Mouse (Mus musculus) erythroblast, adult 5-6 weeks (primary cell): ENCODE data around the gene Srgap1. TPM values are rescaled to one million over a fixed set of nuclear protein-coding genes. Genes with fewer than 3 reads are reported as not detected.

Source experiments
- ATAC-seq: replicated peaks from 2 replicates; pipeline ENCODE4 v1.8.0; 2016; ENCODE audit warnings: moderate number of reproducible peaks, mild to moderate bottlenecking, moderate TSS enrichment, inconsistent platforms; ENCODE audit not compliant: poor library complexity, low FRiP score, severe bottlenecking
- total RNA-seq, 2 experiments: library from RNA; stranded (forward) in 1 of 2; stranded (reverse) in 1 of 2; fragments of 150-400 nt in 1 of 2; fragments of 200-764, 138-1000 nt in 1 of 2; gene quantifications; 2 replicates each; pipeline versions ENCODE4 v1.2.3 to v1.2.4; 2015 to 2017; ENCODE audit warnings: low replicate concordance in 2 of 2

The Srgap1 gene
- total RNA-seq, 2 experiments from 2014 or later, result not detected

DNA sequence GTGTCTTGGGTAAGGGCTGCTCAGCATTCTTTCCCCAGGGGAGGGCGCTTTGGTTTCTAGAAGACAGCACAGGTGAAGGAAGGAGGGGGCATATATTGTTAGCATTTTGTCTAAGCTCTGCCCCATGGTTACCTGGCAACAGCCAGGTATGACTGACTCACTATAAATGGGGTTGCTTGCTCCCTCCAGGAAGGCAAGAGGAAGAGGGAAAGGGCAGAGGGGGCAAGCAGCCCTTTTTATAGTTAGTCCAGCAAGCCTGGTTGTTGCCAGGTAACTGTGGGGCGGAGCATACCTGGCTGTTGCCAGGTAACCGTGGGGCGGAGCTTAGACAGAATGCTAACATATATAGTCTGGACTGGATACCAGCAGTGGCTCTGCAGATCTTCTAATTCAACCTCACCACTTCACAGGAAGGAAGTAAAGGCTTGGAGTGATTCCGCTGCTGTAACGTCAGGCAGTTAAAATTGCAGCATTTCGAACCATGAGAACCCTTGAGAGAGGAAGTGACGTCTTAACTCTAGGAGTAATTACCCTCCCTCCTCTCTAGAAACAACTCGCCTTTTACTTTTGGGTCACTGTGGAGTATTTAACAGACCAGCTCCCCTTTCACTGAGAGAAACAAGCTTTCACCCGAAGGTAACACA lies 74.7 kb downstream of the Srgap1 start:
- no peak for ATAC-seq

DNA sequence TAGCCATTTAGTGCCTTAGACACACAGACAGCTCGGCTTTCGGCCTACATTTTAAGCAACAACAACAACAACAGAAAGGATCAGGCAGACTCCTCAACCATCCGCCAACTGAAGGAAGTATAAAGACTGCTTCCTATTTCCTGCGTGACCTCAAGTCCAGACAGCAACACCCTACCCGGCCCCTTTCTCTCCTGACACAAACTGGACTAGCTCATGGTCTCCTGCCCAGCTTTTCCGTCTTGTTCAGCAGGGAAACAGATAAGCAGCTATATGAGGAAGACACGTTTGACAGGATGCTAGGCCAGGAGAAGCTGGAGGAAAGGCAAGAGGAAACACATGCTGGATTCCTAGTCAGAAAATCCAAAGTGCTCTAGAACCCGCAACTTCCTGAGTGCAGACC lies 75.5 kb downstream of the Srgap1 start:
- no peak for ATAC-seq

DNA sequence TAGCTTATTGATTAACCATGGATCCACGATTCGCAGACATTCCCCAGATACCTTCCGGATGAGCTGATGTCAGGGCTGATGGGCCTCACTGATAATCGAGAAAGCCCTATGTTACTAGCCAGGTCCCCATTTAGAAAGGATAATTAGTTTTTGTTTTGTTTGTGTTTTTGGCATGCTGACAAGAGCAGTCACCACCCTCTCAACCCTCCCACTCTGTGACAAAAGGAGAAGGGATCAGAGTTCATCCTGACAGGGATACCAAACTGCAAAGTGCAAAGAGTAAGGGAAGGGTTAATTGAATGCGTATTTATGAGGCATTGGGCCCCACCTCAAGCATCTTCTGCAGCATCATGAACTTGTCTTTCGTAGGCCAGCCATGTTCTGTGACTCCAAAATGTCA lies 76.2 kb downstream of the Srgap1 start:
- ATAC-seq, result no peak

DNA sequence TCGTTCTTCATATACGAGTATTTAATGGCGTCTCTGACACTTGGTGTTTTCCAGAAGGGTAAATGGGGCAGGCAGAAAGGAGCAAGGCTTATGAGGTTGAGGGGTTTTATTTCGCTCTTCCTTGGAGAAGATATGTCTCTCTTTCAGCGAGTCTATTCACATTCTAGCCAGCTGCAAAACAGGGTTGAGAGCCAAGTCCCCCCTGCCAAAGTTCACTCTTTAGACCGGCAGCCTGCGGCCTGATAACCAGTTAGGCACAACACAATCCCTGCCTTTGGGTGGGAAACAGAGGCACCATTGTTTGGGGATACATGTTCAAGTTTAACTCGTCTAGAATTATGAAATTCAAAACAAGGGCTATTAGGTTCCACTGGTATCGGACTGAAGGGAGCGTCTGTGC lies 83.0 kb downstream of the Srgap1 start:
- no peak for ATAC-seq

DNA sequence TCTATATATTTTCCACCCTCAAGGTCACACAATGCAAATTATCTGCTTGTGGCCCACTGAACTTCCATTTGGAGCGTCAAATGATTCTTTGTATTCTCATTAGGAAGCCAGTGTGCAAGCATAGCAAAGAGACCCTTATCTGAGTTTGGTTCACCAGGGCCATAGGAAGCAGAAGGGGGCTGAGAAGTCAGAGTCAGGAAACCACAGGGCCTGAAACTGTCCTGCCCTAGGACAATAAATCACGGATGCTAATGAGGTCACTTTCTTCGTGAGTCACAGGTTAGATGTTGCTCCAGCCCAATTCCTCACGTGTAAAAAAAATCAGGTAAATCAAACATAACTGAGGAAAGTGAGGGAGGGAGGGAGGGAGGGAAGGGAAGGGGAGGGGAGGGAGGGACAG lies 85.1 kb downstream of the Srgap1 start:
- no peak for ATAC-seq

DNA sequence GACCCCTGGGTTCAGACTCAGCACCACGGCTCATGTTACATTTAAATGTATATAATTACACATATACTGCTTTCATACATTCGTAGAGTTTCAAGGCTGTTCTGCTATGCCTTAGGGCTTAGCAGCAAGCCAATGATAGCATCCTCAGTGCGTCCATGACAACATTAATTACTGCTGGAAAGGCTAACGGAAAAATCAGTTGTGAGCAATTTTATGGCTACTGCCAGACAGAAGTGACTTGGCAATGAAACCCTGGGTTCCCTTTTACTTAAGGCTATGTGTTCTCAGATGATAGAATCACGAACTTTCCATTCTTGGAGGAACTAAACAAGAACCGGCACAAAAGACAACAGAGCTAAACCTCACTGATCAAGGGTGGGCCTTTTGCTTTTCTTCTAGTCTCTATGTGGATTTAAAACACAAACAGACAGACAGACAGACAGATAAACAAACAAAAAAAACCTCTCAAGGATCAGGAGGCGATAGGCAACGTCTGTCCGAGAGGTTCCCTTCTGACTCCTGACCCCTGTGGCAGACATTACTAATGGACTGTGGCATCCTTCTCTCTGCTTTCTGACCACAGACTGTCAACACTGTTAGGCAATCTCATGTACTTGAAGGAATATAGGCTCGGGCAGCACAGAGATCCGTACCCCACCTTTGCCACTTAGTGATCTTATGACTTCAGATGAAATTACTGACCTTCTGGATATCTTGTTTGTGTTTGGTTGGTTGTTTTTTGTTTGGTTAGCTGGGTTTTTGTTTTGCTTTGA lies 85.8 kb downstream of the Srgap1 start:
- ATAC-seq, result no peak

DNA sequence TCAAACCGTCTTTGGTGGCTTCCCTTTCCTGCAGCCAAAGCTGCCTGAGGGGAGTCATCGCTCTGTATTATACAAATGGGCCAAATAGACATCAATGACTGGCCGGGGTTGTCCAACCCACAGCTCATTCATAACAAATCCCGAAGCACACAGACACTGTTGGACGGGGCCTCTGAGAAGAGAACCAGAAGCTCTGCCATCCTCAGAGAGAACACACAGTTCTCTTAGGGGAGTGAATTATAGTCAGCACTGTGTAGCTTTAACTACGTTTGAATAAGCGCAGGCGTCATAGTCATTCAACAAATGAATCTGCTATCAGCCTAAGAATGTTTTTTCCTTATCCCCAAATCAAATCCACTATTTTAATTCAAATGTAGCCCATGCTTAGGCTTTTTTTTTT lies 88.4 kb downstream of the Srgap1 start:
- no peak for ATAC-seq

DNA sequence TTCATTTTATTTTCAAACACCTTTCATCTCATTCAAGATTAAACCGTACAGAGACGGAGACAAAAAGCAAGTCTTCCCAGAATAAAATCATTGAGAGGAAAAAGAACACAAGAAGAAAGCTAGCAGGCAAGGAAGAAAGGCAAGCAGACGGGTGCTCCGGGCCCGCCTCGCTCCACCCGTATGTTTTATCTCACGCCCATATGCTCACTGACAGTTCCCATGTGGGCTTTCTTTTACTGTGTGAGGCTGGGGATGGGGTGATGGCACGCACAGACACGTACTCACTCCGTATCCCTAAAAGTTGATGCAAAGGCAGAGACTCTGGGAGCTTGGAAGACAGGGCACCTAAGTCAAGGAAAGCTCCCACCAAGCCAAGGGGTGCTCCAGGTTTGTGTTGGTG lies 90.6 kb downstream of the Srgap1 start:
- no peak for ATAC-seq

DNA sequence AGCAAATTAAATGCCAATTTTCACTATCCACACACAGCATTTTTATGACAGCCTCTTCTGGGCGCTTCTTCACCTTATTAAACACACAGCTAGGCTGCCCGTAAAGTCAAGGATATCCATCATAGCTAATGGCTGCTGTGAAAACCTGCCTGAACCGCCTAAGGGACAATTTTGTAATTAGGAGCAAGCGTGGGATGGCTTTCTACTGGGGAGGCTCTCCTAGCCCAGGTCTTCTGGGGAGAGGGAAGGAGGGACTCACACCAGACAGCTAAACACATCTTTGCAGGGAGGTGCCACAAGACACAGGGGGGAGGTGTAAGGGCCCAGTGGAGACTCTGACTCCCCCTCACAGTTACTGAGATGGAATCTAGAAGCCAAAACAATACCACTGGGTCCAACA lies 91.4 kb downstream of the Srgap1 start:
- ATAC-seq, result no peak

DNA sequence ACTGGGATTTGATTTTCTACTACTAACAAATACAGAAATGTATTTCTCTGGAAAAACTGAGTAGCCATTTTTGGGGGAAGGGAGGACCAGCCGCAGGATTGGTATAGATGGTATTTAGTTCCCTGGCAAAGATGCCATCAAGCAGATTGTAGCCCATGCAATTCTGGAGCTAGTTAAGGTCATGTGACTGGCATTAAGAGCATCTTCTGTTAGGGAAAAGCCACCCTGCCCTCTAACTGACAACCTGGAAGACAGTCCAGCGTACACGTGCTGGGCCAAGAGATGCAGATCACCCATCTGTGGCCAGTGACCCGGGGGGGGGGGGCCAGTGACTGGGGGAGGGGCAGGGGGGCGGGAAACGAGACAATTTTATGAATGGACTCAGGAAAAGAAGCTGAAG lies 92.2 kb downstream of the Srgap1 start:
- no peak for ATAC-seq

DNA sequence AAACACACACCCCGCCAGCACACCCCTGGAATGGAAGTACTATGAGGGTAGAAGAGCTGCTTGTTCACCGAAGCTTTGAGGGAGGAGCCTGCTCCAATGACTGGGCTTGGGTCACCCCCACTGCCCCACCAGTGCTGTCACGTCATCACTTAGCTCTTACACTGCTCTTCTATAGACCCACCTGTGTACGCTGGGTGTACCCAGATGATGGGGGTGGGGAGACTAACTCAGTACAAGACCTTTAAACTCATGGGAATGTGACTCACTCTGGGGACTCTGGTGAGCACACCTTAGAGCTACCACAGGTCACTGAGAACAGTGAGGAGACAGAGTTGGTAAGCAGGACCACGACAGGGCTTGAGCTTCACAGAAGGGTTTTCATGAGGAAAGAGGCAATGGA lies 94.1 kb downstream of the Srgap1 start:
- ATAC-seq, result no peak

DNA sequence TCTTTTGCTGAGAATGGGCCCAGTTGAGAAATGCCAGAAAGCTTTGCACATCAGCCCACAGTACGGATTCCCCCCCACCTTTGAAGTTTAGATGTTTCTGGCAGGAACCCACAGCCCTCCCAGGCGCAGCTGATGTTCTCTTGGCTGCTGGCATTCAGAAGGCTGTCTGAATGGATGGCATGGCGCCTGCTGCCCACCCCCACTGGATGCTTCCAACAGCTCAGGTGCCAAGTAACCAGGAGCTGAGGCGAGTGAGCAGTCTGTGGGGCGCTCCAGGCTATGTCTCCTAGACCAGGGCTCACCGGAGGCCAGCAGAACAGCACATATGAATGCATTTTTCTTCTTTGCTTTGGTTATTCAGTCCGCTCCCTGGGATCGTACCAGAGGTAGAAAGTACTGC lies 100.9 kb downstream of the Srgap1 start:
- ATAC-seq, result no peak

DNA sequence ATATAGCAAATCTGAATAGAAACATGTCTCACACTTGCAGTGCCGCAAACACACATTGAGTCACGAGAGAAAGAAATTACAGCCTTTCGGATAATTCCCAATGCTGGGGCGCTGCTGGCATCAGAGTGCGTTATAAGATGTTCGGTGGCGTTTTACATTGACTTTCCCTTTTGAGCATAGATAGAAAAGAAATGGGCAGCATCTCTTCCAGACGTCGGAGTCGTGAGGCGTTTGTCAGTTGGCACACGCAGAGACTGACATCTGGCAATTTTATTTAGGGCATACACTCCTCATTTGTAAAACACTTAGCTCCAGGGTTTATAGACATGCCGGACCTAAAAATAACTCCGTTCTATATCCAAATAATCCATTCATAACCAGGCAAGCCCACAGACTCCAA lies 115.2 kb downstream of the Srgap1 start:
- no peak for ATAC-seq

DNA sequence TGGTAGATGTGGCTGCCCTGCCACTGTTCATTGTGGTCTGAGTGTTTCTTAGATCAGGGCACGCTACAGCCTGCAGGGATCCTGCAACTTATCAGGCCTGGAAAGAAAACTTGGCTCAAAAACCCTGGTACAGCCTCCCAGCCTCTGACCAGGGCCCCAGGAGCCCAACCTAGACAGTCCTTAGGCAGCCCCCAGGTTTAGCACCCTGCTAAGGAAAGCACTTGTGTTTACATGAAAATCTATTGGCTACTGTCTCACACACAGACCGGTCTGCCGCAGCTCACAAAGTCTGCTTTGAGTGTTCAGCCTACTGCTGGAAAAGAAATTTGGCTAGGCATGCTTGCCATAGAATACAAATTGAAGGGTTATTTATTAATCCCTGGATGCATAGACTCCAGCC lies 121.0 kb downstream of the Srgap1 start:
- no peak for ATAC-seq

DNA sequence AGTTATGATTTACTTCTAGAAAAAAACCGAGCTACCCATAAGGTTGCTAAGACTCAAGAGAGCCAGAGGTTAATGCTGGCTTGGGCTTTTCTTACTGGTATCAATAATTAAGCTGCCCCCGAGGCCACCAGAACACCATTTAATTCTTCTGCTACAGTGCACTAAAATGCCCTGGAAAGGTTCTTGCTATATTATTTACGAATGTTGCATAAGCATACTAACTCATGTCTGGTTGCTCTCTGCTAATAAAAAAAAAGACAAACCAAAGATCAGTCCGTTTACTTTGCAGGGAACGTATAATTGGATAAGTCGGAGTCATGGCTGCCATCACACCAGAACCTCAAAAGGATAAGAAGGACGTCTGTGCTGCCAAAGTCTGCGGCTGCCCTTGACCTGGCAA lies 128.1 kb downstream of the Srgap1 start:
- no peak for ATAC-seq

DNA sequence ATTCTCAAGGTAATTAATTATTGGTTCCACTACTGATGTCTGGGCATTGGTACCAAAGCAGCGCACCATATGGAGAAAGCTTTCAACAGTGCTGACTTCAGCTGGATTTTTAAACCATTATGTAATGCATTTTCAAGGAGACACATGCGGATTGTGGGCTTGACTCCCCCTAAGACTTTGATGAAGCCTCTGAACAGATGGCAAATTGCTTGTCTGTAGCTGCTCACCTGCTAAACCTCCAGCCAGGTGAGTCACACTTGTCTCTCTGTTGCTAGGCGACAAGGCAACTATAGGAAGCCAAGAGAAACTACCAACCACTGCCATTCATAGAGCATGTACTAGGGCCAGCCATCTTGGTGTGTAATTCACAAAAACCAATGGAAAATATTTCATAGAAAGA lies 128.5 kb downstream of the Srgap1 start:
- ATAC-seq, result no peak

DNA sequence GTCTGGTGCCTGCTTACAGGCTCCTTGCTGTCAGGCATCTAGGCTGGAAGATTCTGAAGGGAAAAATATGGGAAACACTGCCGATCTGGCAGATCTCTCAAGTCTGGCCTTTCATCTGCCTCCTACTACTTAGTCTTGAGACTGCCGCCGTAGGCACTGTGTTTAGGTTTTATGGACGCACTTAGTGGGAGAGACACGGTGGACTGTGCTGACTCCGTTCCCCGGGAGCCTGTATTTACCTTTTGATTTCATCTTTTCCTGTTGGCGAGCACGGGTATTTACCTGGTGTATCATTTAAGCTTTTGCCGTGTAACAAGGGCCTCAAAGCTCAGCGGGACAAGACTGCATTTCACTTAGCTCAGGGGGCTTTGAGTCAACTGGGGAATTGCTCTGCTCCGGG lies 131.6 kb downstream of the Srgap1 start:
- ATAC-seq, result no peak

DNA sequence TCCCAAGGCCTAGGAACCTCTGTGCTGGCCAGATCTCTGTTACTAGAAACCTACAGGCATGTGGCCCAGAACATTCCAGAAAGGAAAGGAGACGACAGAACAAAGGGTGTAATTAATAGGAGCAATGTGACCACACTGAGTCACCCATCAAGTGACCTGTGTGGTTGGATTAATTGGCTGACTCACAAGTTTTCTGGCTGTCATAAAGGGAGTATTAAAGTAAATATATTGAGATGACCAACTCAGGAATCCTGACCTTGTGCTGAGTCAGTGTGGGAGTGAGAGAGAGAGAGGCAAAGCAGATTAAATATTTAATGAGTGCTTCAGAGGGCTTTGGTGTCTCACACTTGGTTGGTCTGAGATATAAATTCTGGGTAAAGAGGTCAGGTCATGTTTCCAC lies 143.0 kb downstream of the Srgap1 start:
- ATAC-seq, result no peak

DNA sequence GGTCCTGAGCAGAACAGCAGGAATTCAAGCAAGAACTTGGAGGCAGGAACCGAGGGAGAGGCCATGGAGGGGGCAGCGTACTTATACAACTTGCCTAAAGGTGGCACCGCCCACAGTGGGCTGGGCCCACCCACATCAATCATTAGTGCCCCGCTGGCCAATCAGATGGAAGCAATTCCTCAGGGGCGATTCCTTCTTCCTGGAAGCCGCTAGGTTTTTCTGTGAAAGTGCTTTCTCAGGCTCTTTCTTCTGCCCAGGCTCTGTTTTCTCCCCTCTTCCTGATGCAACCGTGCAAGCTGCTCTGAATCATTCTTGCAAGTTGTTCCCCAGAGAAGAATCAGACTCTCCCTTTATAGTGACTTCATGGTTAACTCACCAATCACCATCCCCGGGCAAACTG lies 144.5 kb downstream of the Srgap1 start:
- no peak for ATAC-seq

DNA sequence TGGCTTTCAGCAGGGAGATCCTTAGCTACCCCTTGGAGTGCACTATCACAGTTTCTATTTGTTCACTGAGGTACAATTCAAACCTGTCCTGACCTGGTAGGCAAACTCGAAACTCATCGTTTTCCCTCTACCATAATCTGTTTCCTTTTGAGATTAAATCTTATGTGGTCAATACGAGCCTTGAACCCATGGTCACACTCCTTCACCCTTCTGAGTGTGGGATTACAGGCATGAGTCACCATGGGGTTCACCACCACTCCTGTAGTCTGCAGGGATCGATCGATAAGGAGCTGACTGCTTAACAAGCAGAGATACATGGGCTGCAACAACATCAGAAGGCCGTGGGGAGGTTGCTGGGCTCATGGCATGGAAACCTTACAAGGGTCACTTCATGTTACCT lies 146.3 kb downstream of the Srgap1 start:
- no peak for ATAC-seq

DNA sequence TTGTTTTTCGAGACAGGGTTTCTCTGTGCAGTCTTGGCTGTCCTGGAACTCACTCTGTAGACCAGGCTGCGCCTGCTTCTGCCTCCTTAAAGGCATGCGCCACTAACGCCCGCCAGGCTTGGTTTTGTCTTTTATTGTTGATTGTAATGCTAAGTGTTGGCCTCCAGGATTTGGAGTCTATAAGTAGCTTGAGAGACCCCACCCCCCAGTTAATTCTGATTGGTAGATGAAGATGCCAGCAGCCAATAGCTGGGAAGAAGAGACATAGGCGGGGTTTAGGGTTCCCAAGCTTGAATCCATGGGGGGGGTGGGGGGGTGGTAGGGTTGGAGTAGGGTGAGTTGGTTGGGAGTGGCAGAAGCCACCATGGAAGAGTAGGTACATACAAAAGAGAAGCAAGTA lies 147.4 kb downstream of the Srgap1 start:
- ATAC-seq, result no peak

DNA sequence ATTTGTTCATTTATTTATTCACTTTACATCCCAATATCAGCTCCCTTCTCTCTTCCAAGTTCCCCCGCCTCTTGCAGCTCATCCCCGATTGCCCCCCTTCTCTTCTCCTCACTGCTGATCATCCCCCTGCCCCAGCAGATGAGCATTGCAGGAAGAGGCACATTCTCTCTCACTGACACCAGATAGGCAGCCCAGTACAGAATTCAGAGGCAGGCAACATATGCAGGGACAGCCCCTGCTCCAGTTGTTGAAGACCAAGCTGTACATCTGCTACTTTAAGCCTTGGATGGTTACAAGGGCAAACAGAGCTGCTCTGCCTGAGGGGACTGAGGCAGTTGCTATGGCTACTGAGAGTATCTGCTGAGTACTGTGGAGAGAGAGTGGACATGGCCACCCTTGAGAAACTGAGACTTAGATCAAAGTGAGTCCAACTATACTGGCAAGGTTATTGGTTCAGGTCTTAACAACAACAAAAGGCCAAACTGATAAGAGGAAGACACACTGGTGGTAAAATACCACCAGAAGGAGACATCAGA lies 149.2 kb downstream of the Srgap1 start:
- no peak for ATAC-seq
